8 mouse cellular contexts compared by ENCODE assay signal in genomic region chr4:126429347-126430079, GRCm38 (mm10). TPM values are rescaled to one million over a fixed set of nuclear protein-coding genes. Genes with fewer than 3 reads are reported as not detected.
DNase-seq lines count a peak whose midpoint lies in the region; ATAC-seq lines count a peak whose summit lies in the region.

Gene Ago3, minus strand, starts transcription at chr4:126429556.

- H3K4me2 ChIP-seq in hindbrain, embryonic 14.5 days (replicated peaks) = peak within 1 kb of the TSS; percentile 82

- DNase-seq in NIH3T3 (ENCODE audit: low read depth) = peak; percentile 95
- peak; percentile 97 for DNase-seq in cerebellum, postnatal 10 days
- peak; percentile 83 to 89 for DNase-seq in frontal cortex, postnatal 14 days (ENCODE audit: low spot score in 2 of 2)
- peak; percentile 91 for DNase-seq in hindbrain, embryonic 14.5 days (ENCODE audit: low spot score)
- DNase-seq in layer of hippocampus, postnatal 36 days = peak; percentile 95 to 96
- DNase-seq in lung, postnatal 36 days = peak; percentile 93
- DNase-seq in retina, postnatal 1 day = peak; percentile 96
- DNase-seq in urinary bladder, adult 18-20 months (ENCODE audit: low spot score in 2 of 2) = peak; percentile 92 to 93

- ATAC-seq in hindbrain, embryonic 14.5 days (ENCODE audit: low FRiP score) = peak; percentile 95

- WGBS in hindbrain, embryonic 14.5 days = under 1% methylated on average over 65 of the region's 65 CpGs

- H3K27ac ChIP-seq in hindbrain, embryonic 14.5 days = peak within 1 kb of the TSS; percentile 90

- peaks cover 11% of the 10 kb centered on the region; the same call in 1 of the 2 replicates for H3K4me1 ChIP-seq in hindbrain, embryonic 14.5 days (replicated peaks; ENCODE audit: control insufficient read depth, insufficient read depth, low read length)

- peak within 1 kb of the TSS; percentile 81 for H3K9ac ChIP-seq in hindbrain, embryonic 14.5 days

- H3K36me3 ChIP-seq in hindbrain, embryonic 14.5 days (replicated peaks; ENCODE audit: control insufficient read depth, insufficient read depth) = peaks cover 9% of the 10 kb centered on the region

- no peaks in the 10 kb centered on the region for H3K9me3 ChIP-seq in hindbrain, embryonic 14.5 days (ENCODE audit: control insufficient read depth, low read length)

- no peaks in the 10 kb centered on the region for H3K27me3 ChIP-seq in hindbrain, embryonic 14.5 days (ENCODE audit: control insufficient read depth, insufficient read depth, low read length)

- peak within 1 kb of the TSS; percentile 75 for H3K4me3 ChIP-seq in hindbrain, embryonic 14.5 days (replicated peaks; ENCODE audit: low read length)

RNA-seq across cellular contexts. Expression of gene Ago3, which starts in this region (rescaled TPM):
- polyA plus RNA-seq in hindbrain, embryonic 14.5 days (2014; fragmentation: Nextera tagmentation; extraction: Ambion mirVana) = 14.3 and 19.7 TPM in 2 replicates
- total RNA-seq in layer of hippocampus, postnatal 36 days (2021) = 10 to 100 TPM; 37.5 to 45.4 TPM

Comparison
In these comparisons a context has a peak if more than half of its experiments do, and no peak if none do; other contexts are left out.
1. Peak in every context shown above with its lines: DNase-seq, ATAC-seq, H3K4me3 ChIP-seq and H3K27ac ChIP-seq.